Mouse (Mus musculus): Measurements from ENCODE around the gene Gstm5.
"Not testable (repeated sequence)": the region's sequence is repeated elsewhere in the genome, so short reads cannot be mapped to it uniquely, and the experiment has no call there.

Gene Gstm5

GRCm38 (mm10) chr3:107895720-107896569 lies at the start of gene Gstm5:
Gstm5 (plus strand) TSS chr3:107895821.
- peak; percentile 76 for DNase-seq

- no peak for DNase-seq
Measured at GRCm38 (mm10) chr3:107846175-107846574, 49.4 kb upstream of the Gstm5 start.

- DNase-seq = no peak
Measured at GRCm38 (mm10) chr3:107846835-107847234, 48.8 kb upstream of the Gstm5 start.

GRCm38 (mm10) chr3:107848126-107848525 lies 47.5 kb upstream of the Gstm5 start:
- no peak for DNase-seq

- DNase-seq = no peak
Measured at GRCm38 (mm10) chr3:107849000-107849692, 46.5 kb upstream of the Gstm5 start.

GRCm38 (mm10) chr3:107849693-107850031 lies 46.0 kb upstream of the Gstm5 start:
- DNase-seq = no peak

- DNase-seq = no peak
Measured at GRCm38 (mm10) chr3:107850418-107851031, 45.1 kb upstream of the Gstm5 start.

GRCm38 (mm10) chr3:107852786-107853185 lies 42.8 kb upstream of the Gstm5 start:
- DNase-seq = no peak

GRCm38 (mm10) chr3:107853232-107854181 lies 42.1 kb upstream of the Gstm5 start:
- no peak for DNase-seq

- no peak for DNase-seq
Measured at GRCm38 (mm10) chr3:107855368-107855767, 40.3 kb upstream of the Gstm5 start.

- DNase-seq = no peak
Measured at GRCm38 (mm10) chr3:107857646-107858045, 38.0 kb upstream of the Gstm5 start.

GRCm38 (mm10) chr3:107861483-107861882 lies 34.1 kb upstream of the Gstm5 start:
- not testable (repeated sequence) for DNase-seq

GRCm38 (mm10) chr3:107862471-107862870 lies 33.1 kb upstream of the Gstm5 start:
- DNase-seq = no peak

- DNase-seq = no peak
Measured at GRCm38 (mm10) chr3:107863471-107863870, 32.1 kb upstream of the Gstm5 start.

- peak; percentile 85 for DNase-seq
Measured at GRCm38 (mm10) chr3:107863898-107864603, 31.6 kb upstream of the Gstm5 start.

GRCm38 (mm10) chr3:107865364-107866091 lies 30.1 kb upstream of the Gstm5 start:
- no peak for DNase-seq

GRCm38 (mm10) chr3:107867086-107867485 lies 28.5 kb upstream of the Gstm5 start:
- DNase-seq = peak; percentile 71

- no peak for DNase-seq
Measured at GRCm38 (mm10) chr3:107868452-107868851, 27.2 kb upstream of the Gstm5 start.

GRCm38 (mm10) chr3:107869097-107869496 lies 26.5 kb upstream of the Gstm5 start:
- no peak for DNase-seq

- no peak for DNase-seq
Measured at GRCm38 (mm10) chr3:107869925-107870324, 25.7 kb upstream of the Gstm5 start.
